Mouse (Mus musculus) testis, postnatal 14 days (tissue): ENCODE results near the gene Apc2.

Experiments
- DNase-seq: peaks from one replicate; pipeline ENCODE4 v3.0.0; 2021; ENCODE audit warnings: low spot score

Gene Apc2

DNA sequence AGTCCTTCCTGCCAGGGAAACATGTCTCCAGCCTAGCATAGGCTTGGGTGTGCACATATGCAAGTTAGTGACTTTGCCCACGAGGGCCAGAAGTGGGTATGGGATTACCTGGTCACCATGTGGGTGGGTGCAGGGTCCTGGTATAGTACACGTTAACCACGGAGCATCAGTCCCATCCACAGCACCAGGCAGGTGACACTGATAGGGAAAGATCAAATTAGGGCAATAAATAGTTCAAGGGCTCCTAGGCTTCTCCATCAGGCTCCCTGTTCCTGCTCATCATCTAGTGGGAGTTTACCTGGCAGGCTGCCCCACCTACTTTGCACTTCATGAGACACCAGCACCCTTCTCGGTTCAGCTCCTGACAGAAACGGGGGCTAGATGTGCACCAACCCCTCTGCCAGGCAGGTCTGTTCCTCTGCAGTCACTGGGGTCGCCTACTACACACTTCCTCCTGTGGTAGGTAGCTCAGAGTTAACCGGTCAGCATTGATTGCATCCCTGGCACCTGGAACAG is 931 bp upstream of the Apc2 start:
- no peak for DNase-seq

DNA sequence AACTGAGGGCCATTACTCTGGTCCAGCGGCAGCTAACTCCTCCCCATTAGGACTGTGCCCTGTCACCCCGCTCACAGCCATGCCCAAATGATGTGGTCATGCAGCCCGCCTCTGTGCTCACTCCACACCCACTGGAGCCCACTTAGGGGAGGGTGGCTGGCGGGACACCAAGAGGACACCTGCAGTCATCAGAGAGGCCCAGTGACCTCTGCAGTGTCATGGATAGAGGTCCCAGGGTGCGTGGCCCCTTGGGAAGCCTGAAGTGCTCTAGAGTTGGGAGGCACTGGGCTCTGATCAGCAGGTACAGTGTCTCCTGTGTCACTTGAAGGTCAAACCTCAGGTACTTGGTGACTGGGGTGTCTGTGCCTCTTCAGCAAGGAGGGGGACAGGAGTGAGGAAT is 1.0 kb downstream of the Apc2 start:
- no peak for DNase-seq

DNA sequence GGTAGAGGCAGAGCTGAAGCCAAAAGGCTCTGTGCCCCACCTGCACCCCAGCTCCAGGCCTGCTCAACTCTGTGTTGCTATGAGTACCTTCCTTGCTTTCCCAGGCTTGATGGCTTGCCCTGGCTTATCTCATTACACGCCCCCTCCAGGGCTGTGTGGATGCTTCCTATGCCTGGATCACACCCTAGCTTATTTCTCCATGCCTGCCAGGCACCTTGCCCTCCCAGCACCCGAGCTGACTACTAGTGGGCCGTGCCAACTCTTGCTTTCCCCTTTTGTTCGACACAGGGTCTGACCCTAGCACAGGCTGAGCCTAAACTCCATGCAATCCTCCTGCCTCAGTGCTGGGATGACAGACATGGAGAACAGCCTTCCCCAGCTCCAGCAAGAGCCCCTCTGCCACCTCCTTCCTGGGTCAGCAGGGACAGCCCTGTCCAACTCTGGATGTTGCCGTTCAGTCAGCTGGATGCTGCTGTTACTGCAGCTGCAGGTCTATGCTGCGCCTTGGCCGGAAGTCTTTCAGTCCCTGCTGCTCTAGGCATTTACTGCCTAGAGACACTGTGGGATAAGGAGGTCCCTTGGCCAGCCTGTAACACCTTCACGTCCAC is 1.9 kb downstream of the Apc2 start:
- DNase-seq: no peak

DNA sequence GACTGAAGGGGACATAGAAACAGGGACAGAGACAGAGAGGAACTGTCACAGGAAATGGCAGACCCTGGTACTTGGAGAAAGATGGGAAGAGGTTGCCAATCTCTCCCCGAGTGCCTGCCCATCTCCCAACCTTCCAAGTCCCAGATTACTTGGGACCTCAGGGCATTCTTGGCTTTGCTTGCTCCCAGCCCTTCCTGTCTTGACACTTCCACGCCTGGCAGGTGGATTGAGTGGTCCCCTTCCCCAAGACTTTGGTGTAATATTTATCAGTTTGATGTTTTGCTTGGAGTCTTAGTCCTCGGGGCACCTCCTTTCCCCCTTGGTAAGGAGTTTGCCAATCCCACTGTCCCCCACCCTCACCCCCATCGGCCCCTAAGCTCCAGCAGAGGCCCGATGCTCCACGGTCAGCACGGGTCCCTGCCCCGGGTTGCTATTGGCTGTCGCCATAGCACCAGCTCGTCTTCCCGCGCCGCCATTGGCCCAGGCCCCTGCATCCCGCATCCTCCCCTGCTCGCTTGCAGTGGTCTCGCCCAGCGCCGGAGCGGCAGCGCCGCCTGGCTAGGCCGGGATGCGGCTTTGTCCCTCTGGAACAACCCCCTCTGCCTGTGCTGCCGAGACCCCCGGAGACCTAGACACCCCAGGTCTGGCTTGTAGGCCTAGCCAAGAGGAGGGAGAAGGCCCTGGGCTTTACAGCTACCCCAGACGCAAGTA is 2.9 kb downstream of the Apc2 start:
- DNase-seq: peak; percentile 51

DNA sequence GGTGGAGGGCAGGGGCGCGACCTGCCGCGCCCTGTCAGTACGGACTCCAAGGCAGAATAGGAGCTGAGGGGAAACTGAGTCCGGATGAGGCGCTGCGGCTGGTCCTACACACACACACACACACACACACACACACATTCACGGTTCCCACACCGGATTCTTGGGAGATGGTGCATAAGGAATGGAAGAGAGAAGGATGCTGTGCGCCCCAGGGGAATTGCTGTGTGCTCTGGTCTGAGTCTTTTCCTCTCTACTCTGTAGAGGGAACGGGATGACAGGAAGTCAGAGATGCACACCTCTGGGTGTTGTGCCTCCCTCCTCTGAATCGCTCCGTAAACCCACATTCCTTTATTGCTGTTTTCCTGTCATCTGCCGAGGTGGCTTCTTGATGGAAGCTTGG is 3.5 kb downstream of the Apc2 start:
- no peak for DNase-seq

DNA sequence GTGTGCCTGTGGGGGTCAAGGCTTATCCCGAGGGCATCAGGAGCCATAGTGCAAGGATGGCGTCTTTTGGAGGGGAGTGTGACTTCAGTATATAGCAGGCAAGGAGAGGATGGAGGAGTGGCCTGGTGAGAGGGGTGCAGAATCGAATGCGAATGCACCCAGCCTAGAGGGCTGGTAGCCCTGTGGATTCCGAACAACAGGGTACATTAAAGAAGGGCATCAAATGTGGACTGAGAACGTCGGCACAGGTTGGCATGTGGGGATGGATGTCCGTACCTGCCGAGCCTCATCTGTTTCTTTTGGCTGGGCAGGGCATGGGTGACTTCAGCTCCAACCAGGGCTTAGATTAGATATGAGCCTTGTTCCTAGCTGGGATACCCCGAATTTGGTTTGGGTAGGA is 4.0 kb downstream of the Apc2 start:
- DNase-seq: no peak

DNA sequence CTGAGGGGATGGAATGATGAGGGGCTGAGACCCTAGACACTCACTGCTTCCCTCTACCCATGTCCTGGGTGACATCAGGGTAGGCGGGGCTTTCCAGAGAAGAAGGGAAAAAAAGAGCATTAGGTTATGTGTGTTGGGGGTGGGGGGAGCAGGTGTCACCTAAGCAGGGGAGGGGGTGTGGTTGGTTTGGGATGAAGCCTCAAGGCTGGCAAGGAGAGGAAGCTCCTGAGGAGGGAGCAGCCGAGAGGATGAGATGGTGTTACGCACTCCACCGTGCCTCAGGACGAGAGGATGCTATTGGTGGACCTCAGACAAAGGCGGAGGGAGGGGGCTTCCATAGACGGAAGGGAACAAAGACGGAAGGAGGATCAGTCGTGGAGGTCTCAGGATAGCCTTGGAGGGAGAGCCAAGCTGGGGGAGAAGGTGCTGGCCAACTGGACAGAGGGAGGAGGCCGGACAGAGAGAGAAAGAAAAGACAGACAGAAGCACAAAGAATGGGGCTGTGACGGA is 5.0 kb downstream of the Apc2 start:
- no peak for DNase-seq

DNA sequence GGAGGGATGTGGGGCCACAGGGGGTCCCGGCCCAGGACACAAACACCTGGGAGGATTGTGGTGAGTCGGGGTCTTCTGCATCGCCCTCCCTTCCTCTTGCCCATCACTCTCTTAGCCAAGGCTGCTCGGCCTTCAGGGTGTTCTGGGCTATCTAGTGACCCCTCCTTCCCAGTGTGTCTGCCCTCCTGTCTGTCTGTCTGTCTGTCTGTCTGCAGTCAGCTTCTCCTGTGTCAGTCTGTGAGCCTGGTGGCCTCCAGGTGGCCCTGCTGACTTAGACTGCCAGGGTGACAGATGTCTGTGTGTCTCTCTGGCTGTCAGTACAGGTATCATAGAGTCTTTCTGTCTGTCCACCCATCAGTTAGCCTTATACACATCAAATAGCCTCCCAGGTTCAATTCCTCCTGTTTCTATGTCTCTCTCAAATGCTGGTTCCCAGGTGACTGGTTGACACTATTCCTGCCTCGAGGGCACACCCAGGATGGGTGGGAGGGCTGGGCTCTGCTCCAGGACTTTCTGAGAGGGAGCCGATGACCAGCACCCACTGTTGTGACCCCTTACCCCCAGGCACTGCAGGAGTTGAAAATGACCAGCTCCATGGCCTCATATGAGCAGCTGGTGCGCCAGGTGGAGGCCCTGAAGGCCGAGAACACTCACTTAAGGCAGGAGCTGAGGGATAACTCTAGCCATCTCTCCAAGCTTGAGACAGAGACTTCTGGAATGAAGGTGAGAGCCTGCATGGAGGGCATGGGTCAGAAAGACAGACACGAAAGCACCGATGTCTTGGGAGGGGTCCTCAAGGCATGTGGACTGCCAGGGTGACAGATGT is 5.7 kb downstream of the Apc2 start:
- no peak for DNase-seq

DNA sequence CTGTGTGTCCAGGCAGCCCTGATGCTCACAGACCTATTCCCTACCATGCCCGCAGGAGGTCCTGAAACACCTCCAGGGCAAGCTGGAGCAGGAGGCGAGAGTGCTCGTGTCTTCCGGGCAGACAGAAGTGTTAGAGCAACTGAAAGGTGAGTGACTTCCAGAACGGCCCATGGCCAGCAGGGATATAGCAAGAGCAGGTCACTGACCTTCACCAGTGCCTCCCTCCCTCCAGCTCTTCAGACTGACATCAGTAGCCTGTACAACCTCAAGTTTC is 6.2 kb downstream of the Apc2 start:
- DNase-seq: no peak

DNA sequence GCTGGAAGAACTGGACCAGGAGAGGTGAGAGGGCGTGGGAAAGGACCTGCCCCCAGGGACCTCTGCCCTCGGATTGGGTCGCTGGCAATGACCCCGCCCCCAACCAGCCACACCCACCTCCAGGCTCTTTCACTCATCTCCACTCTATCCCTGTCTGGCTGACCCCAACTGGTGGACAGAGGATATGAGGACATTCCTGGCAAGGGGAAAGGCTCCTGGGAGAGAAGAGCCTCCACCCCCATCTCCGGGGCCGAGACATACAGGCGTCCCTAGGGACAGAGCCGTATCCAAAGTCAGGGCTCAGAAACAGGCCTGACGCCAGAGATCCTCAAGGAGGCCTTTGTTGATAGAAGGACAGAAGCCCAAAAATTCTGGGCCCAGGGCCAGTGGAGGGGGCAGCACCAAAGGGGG is 6.7 kb downstream of the Apc2 start:
- peak; percentile 67 for DNase-seq

DNA sequence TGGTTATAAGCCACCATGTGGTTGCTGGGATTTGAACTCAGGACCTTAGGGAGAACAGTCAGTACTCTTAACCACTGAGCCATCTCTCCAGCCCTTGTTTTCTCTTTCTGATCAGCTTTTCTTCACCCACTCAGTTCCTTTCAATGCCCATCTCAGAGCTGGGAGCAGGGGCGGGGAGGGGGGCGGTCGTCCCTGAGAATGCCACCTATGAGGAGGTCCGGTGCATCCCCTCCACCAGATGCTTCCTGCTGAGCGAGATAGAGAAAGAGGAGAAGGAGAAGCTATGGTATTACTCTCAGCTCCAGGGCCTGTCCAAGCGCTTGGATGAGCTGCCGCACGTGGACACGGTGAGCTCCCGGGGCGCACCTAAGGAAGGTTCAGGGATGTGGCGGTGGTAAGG is 8.7 kb downstream of the Apc2 start:
- no peak for DNase-seq

DNA sequence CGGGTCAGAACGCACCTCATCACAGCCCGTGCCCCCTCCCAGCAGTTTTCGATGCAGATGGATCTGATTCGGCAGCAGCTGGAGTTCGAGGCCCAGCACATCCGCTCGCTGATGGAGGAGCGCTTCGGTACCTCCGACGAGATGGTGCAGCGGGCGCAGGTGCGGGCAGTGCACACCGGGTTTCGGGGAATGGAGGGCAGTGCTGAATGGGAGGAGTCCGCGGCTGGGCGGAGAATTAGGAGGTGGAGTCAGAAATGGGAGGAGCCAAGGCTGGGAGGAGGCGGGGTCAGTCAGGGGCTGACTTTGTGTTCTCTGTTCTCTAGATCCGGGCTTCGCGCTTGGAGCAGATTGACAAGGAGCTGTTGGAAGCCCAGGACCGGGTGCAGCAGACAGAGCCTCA is 9.1 kb downstream of the Apc2 start:
- DNase-seq: peak; percentile 77

DNA sequence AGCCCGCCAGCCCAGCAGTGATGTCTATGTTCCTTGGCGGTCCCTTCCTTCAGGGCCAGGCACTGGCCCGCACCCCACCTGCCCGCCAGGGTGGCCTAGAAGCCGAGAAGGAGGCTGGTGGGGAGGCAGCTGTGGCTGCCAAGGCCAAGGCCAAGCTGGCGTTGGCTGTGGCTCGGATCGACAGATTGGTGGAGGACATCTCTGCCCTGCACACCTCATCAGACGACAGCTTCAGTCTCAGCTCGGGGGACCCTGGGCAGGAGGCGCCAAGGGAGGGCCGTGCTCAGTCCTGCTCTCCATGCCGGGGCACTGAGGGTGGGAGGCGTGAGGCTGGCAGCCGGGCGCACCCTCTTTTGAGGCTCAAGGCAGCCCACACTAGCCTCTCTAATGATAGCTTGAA is 15.8 kb downstream of the Apc2 start:
- DNase-seq: no peak

DNA sequence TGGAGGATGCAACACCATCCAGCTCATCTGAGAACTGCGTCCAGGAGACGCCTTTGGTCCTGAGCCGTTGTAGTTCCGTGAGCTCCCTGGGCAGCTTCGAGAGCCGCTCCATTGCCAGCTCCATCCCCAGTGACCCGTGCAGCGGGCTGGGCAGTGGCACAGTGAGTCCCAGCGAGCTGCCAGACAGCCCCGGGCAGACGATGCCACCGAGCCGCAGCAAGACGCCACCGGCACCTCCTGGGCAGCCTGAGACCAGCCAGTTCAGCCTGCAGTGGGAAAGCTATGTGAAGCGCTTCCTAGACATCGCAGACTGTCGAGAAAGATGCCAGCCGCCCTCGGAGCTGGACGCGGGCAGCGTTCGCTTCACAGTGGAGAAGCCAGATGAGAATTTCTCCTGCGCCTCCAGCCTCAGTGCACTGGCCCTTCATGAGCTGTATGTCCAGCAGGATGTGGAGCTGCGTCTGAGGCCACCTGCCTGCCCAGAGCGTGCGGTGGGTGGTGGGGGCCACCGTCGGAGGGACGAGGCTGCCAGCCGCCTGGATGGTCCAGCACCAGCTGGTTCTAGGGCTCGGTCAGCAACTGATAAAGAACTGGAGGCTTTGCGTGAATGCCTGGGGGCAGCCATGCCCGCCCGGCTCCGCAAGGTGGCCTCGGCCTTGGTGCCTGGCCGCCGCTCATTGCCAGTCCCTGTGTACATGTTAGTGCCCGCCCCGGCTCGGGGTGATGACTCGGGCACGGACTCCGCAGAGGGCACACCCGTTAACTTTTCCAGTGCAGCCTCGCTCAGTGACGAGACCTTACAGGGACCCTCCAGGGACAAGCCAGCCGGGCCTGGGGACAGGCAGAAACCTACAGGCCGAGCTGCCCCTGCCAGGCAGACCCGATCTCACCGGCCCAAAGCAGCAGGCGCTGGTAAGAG is 17.1 kb downstream of the Apc2 start:
- DNase-seq: no peak

DNA sequence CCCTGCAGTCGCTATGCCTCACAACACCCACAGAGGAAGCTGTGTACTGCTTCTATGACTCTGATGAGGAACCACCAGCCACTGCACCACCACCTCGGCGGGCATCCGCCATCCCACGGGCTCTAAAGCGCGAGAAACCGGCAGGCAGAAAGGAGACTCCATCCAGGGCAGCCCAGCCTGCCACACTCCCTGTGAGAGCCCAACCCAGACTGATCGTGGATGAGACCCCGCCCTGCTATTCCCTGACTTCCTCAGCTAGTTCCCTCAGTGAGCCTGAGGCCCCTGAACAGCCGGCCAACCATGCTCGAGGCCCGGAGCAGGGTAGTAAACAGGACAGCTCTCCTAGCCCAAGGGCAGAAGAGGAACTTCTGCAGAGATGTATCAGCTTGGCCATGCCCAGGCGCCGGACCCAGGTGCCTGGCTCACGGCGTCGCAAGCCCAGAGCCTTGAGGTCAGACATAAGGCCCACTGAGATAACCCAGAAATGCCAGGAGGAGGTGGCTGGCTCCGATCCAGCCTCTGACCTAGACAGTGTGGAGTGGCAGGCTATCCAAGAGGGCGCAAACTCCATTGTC is 17.9 kb downstream of the Apc2 start:
- DNase-seq: no peak

DNA sequence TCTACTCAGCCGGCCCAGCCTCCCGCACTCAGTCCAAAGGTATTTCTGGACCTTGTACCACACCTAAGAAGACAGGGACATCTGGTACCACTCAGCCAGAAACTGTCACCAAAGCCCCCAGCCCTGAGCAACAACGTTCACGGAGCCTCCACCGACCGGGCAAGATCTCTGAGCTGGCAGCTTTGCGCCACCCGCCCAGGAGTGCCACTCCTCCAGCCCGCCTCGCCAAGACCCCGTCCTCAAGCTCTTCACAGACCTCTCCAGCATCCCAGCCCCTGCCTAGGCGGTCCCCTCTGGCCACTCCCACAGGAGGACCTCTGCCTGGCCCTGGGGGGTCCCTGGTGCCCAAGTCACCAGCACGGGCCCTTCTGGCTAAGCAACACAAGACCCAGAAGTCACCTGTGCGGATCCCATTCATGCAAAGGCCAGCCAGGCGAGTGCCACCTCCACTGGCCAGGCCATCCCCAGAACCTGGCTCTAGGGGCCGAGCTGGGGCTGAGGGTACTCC is 18.8 kb downstream of the Apc2 start:
- DNase-seq: no peak

DNA sequence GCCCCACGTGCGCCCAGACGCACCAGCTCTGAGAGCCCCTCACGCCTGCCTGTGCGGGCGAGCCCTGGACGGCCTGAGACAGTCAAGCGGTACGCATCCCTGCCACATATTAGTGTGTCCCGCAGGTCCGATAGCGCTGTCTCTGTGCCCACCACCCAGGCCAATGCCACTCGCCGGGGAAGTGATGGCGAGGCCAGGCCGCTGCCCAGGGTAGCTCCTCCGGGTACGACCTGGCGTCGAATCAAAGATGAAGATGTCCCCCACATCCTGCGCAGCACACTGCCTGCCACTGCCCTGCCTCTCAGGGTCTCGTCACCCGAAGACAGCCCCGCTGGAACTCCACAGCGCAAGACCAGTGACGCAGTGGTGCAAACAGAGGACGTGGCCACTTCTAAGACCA is 19.5 kb downstream of the Apc2 start:
- DNase-seq: no peak

DNA sequence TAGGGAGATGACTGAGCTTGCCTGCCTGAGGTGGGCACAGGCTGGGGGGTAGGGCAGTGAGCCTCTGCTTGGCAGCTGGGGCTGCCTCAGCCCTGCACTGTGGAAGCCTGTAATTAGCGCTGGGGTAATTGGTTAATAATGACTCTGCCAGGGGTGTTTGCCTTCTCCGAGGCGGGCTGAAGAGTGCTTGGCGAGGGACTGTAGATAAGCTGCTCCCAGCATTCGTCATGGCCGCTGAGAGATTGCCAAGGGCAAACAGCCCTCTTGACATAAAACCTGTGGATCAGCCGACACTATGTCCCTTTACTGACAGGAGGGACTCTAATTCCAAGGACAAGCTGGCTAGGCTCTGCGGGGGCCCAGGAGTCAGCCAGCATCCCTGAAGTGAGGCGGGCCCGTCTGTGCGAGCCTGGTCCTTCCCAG is 20.6 kb downstream of the Apc2 start:
- no peak for DNase-seq

DNA sequence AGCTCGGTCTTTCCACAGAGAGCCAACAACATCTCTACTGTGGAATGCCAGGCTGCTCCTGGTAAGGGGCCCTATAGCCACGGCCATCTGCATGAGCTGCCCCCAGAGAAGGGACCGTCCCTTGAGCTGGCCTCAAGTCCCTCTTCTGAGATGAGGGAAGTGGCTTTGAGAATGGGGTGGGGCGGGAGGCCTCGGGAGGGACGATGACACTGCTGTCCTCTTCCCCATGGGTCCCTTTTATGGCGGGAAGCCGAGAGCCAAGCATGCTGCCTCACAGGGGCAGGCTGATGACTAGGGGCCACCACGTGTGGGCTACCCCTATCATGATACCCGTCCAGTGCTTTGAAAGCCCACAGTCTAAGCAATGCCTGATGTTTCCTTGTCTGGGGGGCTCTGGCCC is 21.2 kb downstream of the Apc2 start:
- no peak for DNase-seq

DNA sequence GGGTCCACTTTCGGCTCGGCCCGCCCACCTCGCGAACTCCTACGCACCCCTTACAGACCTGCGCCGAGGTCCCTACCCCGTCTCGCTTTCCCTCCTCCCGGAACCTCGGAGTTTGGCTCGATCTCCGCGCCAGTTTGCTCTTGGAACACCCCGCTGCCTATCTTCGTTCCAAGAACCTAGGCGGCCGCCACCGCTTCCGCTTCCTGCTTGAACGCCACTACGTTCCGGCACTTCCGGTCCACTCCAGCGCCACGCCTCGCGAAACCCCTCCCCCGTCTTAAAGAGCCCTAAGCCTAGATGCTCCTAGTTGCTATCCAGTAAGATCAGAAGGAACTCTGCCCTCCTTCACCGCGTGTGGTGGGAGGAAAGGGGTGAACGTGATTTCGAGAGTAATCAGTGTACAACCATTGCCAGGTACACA is 24.6 kb downstream of the Apc2 start, which contains the start of gene 2310011J03Rik:
Gene 2310011J03Rik, minus strand, starts transcription at position 198 of the 421 bp plus-strand sequence.
- peak; percentile 89 for DNase-seq

DNA sequence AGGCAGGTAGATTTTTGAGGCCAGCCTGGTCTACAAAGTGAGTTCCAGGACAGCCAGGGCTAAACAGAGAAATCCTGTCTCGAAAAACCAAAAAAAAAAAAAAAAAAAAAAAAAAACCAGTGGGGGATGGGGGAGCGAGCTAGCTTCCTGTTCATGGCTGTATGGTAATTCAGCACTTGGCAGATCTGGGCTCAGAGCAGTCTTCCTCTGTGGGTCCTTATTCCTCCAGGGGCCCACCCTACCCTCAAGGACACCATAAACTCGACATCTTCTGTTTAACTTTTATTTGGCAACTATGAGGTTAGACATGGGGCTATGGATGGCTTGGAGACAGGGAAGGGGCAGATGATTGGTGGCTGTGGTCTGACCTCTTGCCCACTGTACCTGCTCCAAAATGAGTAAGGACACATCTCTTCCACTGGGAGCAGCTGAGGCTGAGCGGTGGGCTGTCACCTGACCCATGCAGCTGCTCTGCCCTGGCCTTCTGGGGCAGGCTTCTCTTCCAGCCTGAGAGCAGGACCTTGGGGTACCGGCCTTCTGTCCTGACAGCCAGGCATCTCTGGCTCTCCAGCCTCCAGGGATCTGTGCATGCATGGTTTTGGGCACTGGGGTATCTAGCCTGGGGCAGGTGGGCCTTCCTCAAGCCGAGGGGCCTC is 25.4 kb downstream of the Apc2 start:
- no peak for DNase-seq
